Mouse (Mus musculus): ENCODE measurements around the gene Xrcc1. TPM values are rescaled to one million over a fixed set of nuclear protein-coding genes. Genes with fewer than 3 reads are reported as not detected.

The Xrcc1 gene
- total and polyA plus RNA-seq, 2 experiments, result 4.8 to 17.1 TPM

DNA sequence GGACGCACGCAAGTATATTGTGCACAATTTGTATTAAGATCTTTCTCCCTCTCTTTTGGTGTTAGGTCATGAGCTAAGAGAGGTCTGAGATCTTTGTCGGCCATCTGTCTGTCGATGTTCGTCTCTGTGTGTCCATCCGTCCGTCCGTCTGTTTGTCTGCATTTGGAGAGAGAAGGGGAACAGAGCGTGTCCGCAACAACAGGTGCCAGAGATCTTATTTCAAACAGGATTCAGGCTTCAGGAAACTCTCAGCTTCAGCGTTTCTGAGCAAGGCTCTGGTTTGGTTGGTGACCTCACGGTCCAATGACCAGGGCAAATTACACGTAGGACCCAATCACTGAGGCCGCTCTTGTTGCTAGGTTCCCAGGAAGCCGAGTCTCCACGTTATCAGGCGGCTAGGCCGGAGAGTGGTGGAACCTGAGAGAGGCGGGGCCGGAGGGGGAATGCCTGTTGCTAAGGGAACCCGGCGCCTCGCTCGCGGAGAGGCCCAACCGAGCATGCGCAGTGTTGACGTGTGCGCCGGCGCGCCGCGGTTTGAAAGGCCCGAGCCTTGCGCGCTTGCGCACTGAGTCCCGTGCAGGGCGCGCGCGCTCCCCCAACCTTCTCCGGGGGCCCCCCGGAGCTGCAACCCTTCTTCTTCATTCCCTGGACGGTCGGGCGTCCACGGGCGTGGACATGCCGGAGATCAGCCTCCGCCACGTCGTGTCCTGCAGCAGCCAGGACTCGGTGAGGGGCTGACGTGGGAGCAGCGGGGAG, 723 bp downstream of the Xrcc1 start:
- Histone ChIP-seq H3K27me3 (ENCODE audit: control insufficient read depth, insufficient read depth, low read length) (no peaks in the 10 kb centered on the region), H3K36me3 (ENCODE audit: control insufficient read depth, insufficient read depth, low read length) (no peaks in the 10 kb centered on the region), H3K79me2 (ENCODE audit: control insufficient read depth, insufficient read depth, low read length) (peaks cover 8% of the 10 kb centered on the region; the same call in 1 of the 2 replicates), H3K4me1 (ENCODE audit: control insufficient read depth, insufficient read depth, low read length) (peaks cover 18% of the 10 kb centered on the region), H3K9ac (ENCODE audit: low read depth, low read length) (peak overlapping the region; percentile 92), H3K27ac (replicated peaks; ENCODE audit: insufficient read depth, low read depth, low read length) (peak overlapping the region; percentile 47), H3K4me3 (ENCODE audit: insufficient read depth, low read depth, low read length) (peak overlapping the region; percentile 93)
- 1% methylated on average over 57 of the region's 57 CpGs for WGBS
- no peak for TF ChIP-seq CTCF (IDR thresholded peaks at IDR 0.05; ENCODE audit: low read depth, low read length)
- TF ChIP-seq POLR2A (IDR thresholded peaks at IDR 0.05; ENCODE audit: extremely low read depth, insufficient read depth, low read length), result 0 out of 2 replicates have a peak, but pooled peaks have one; percentile 13
- peak; percentile 98 for DNase-seq (ENCODE audit: extremely low read depth, low read depth, low spot score)

DNA sequence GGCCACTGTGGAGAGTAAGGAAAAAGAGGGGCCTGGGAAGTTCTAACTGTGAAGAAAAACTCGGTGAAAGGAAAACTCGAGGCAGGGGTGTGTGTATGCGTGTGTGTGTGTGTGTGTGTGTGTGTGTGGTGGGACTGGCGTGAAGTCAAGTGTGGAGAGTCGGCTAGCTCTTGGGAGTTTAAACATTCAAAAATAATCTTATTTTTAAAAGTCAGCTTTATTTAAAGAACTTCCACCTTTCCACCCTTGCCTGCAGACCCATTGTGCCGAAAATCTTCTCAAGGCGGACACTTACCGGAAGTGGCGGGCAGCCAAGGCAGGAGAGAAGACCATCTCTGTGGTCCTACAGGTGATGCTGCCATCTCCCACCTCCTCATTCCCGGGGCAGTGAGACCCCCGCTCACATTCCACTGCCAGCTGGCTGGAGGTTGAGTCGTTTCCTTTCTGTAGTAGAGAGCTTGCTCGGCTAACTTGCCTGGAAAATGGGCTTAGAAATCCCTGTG, 1.5 kb downstream of the Xrcc1 start:
- DNase-seq (ENCODE audit: extremely low read depth, low read depth, low spot score), result no peak
- peak overlapping the region; percentile 92 for H3K9ac ChIP-seq (ENCODE audit: low read depth, low read length)
- 33% methylated on average over 13 of the region's 13 CpGs for WGBS
- no peaks in the 10 kb centered on the region for H3K36me3 ChIP-seq (ENCODE audit: control insufficient read depth, insufficient read depth, low read length)
- H3K4me3 ChIP-seq (ENCODE audit: insufficient read depth, low read depth, low read length), result peak overlapping the region; percentile 93
- H3K4me1 ChIP-seq (ENCODE audit: control insufficient read depth, insufficient read depth, low read length), result peaks cover 22% of the 10 kb centered on the region
- H3K79me2 ChIP-seq (ENCODE audit: control insufficient read depth, insufficient read depth, low read length), result peaks cover 8% of the 10 kb centered on the region; the same call in 1 of the 2 replicates
- no peak overlapping the region for H3K27ac ChIP-seq (replicated peaks; ENCODE audit: insufficient read depth, low read depth, low read length)
- H3K27me3 ChIP-seq (ENCODE audit: control insufficient read depth, insufficient read depth, low read length), result no peaks in the 10 kb centered on the region
- no peak for TF ChIP-seq POLR2A (IDR thresholded peaks at IDR 0.05; ENCODE audit: extremely low read depth, insufficient read depth, low read length)
- TF ChIP-seq CTCF (IDR thresholded peaks at IDR 0.05; ENCODE audit: low read depth, low read length), result no peak

DNA sequence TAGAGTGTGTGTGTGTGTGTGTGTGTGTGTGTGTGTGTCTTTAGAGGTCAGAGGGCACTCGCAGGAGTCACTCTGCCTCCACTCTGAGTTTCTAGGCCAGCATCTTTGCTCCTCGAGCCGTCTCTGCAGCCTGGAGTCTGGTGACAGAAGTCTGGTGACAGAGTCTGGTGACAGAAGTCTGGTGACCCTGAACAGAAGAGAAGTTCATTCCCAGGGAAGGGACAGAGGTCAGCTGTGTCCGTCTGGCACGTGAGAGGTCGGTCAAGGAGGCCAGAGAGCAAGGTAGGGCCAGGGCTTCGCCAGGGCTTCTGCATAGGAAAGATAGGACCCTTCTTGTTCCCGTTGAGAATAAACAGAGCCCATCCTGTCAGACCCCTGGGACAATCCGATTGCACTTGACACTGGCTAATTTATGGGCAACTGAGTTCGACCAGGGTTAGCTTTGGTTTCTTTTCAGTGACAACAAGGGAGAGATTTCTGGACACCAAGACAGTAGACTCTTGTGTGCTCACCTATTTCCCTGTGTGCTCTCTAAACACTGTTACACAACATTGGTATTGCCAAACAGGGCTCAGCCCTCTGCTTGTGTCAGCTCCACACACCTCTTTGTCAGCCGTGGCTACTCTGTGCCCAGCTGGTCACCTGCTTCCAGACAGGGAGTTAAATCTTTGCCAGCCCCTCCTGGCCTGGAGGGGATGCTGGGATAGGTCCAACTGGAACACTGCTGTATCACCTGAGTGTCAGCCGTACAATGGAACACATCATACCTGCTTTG, 6.1 kb downstream of the Xrcc1 start:
- Histone ChIP-seq H3K27ac (replicated peaks; ENCODE audit: insufficient read depth, low read depth, low read length) (peak overlapping the region; percentile 79), H3K27me3 (ENCODE audit: control insufficient read depth, insufficient read depth, low read length) (no peaks in the 10 kb centered on the region), H3K4me3 (ENCODE audit: insufficient read depth, low read depth, low read length) (0 out of 2 replicates have a peak overlapping the region, but pooled peaks have one; percentile 3), H3K79me2 (ENCODE audit: control insufficient read depth, insufficient read depth, low read length) (peaks cover 6% of the 10 kb centered on the region; the same call in 1 of the 2 replicates), H3K9ac (ENCODE audit: low read depth, low read length) (peak overlapping the region; percentile 3; the same call in 1 of the 2 replicates), H3K36me3 (ENCODE audit: control insufficient read depth, insufficient read depth, low read length) (no peaks in the 10 kb centered on the region), H3K4me1 (ENCODE audit: control insufficient read depth, insufficient read depth, low read length) (peaks cover 21% of the 10 kb centered on the region)
- DNase-seq (ENCODE audit: extremely low read depth, low read depth, low spot score), result peak; percentile 99
- WGBS, result 24% methylated on average over 12 of the region's 12 CpGs
- TF ChIP-seq POLR2A (IDR thresholded peaks at IDR 0.05; ENCODE audit: extremely low read depth, insufficient read depth, low read length) (no peak), CTCF (IDR thresholded peaks at IDR 0.05; ENCODE audit: low read depth, low read length) (no peak)

DNA sequence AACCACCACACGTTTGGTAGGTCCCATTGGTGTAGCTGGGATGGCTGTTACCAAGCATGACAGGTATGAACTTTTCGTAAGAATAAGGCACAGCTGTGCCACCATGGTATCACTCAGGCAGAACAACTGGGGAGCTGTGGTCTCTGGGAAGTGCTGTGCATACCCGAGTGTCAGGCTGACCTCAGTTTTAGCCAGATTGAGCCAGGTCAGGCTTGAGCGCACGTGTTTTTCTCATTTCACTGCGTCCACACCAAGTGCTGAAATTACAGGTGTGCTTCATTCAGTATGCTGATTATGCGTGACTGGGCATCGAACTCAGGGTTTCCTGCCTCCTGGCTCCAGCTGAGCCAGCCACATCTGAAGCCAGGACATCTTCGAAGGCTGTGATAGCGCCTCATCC, 9.7 kb downstream of the Xrcc1 start:
- DNase-seq (ENCODE audit: extremely low read depth, low read depth, low spot score), result no peak
- H3K9ac ChIP-seq (ENCODE audit: low read depth, low read length), result no peak overlapping the region
- TF ChIP-seq CTCF (IDR thresholded peaks at IDR 0.05; ENCODE audit: low read depth, low read length) (no peak), POLR2A (IDR thresholded peaks at IDR 0.05; ENCODE audit: extremely low read depth, insufficient read depth, low read length) (no peak)
- H3K36me3 ChIP-seq (ENCODE audit: control insufficient read depth, insufficient read depth, low read length), result no peaks in the 10 kb centered on the region
- H3K27me3 ChIP-seq (ENCODE audit: control insufficient read depth, insufficient read depth, low read length), result no peaks in the 10 kb centered on the region
- H3K4me3 ChIP-seq (ENCODE audit: insufficient read depth, low read depth, low read length), result no peak overlapping the region
- H3K79me2 ChIP-seq (ENCODE audit: control insufficient read depth, insufficient read depth, low read length), result no peaks in the 10 kb centered on the region; the same call in 1 of the 2 replicates
- 97% methylated on average over 10 of the region's 10 CpGs for WGBS
- peaks cover 15% of the 10 kb centered on the region; the same call in 1 of the 2 replicates for H3K4me1 ChIP-seq (ENCODE audit: control insufficient read depth, insufficient read depth, low read length)
- H3K27ac ChIP-seq (replicated peaks; ENCODE audit: insufficient read depth, low read depth, low read length), result no peak overlapping the region

GRCm38 (mm10) chr7:24561450-24561849, 15.4 kb downstream of the Xrcc1 start:
- H3K9ac ChIP-seq (ENCODE audit: low read depth, low read length), result no peak overlapping the region
- no peaks in the 10 kb centered on the region for H3K4me1 ChIP-seq (ENCODE audit: control insufficient read depth, insufficient read depth, low read length)
- H3K36me3 ChIP-seq (ENCODE audit: control insufficient read depth, insufficient read depth, low read length), result no peaks in the 10 kb centered on the region
- TF ChIP-seq CTCF (IDR thresholded peaks at IDR 0.05; ENCODE audit: low read depth, low read length) (no peak), POLR2A (IDR thresholded peaks at IDR 0.05; ENCODE audit: extremely low read depth, insufficient read depth, low read length) (no peak)
- no peaks in the 10 kb centered on the region for H3K79me2 ChIP-seq (ENCODE audit: control insufficient read depth, insufficient read depth, low read length)
- DNase-seq (ENCODE audit: extremely low read depth, low read depth, low spot score), result no peak
- H3K27ac ChIP-seq (replicated peaks; ENCODE audit: insufficient read depth, low read depth, low read length), result no peak overlapping the region
- 92% methylated on average over 4 of the region's 4 CpGs for WGBS
- no peak overlapping the region for H3K4me3 ChIP-seq (ENCODE audit: insufficient read depth, low read depth, low read length)
- no peaks in the 10 kb centered on the region for H3K27me3 ChIP-seq (ENCODE audit: control insufficient read depth, insufficient read depth, low read length)
